Mouse (Mus musculus) MEL-GATA-1-ER (cell line): ENCODE measurements around the gene Gm45716.
A peak's percentile ranks its signal among the peaks of the same experiment; 100 is the strongest.

Experiments used
- DNase-seq: peaks from one replicate; pipeline ENCODE4 v3.0.0-alpha.2; 2012; ENCODE audit warnings: low read depth; ENCODE audit errors: extremely low read depth

Gm45716 gene

DNA sequence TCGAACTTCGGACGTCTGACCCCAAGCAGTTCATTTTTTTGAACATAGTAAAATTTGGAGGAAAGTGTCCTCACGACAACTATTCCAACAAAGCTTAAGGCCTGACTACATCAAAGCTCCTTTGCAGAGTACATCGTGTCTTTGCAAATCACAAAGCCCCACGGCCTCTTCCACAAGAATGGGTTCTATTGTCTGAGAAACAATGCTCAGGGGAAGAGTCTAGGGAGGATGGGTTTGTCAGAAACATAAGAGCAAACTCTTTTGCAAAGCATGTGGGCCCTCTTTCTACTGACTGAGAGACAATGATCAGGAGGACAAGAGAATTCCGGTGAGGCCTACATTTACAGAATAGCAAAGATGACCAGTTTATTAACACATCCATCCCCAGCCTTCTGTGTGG, 26.8 kb downstream of the Gm45716 start:
- no peak for DNase-seq

DNA sequence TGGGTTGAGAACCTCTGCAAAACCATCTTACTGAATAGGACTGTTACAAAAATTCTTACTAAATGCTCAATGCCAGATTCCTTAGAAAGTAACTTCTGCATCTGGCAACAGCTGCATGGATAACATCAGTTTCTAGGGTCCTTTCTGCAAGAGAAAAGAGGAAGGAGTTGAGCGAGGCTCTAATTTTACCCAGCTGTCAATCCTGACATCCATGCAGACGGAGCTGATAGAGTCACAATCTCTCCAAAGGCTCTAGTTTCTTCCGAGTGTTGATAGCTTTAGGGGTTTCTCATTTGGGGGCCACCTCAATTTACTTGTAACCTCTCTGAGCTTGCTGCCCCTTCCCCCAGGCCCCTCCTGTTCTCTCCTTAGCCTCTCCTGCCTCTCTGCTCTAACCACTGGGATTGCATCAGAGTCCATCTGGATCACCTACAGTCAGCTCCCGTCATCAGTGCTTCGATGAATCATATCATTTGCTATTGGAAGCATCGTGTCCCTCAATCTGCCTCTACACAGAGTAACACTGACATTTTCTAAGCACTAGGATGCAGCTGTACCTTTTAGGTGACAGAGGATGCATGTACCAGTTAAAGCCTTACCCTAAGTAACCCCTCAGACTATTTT, 32.7 kb downstream of the Gm45716 start:
- peak; percentile 68 for DNase-seq

GRCm38 (mm10) chr11:90220750-90221149, 33.3 kb downstream of the Gm45716 start:
- DNase-seq = no peak

DNA sequence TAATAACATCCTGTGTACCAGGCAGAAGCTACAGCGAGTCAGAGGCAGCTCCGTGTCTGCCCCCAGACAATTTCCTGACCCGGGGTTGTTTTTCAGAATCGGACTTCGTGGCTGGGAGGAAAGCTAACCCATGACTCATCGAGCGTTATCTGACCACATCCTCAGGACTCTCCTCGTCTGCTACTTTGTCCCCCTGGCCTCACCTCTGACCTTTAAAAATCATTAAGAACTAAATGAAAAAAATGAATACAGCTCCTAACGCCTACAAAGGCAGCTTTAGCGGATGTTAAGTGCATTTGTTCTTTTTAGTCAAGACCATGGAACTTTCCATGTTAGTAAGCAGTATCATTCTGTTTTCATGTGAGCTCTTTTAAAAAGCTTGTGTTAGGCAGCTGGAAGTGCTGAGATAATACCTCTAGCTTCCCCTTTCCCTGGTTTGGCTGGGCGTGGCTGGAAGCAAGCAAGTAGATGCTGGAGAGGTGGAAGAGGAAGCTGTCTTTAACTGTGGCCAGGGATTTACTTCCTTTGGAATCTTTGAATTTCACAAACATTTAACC, 37.5 kb downstream of the Gm45716 start:
- DNase-seq = peak; percentile 95

DNA sequence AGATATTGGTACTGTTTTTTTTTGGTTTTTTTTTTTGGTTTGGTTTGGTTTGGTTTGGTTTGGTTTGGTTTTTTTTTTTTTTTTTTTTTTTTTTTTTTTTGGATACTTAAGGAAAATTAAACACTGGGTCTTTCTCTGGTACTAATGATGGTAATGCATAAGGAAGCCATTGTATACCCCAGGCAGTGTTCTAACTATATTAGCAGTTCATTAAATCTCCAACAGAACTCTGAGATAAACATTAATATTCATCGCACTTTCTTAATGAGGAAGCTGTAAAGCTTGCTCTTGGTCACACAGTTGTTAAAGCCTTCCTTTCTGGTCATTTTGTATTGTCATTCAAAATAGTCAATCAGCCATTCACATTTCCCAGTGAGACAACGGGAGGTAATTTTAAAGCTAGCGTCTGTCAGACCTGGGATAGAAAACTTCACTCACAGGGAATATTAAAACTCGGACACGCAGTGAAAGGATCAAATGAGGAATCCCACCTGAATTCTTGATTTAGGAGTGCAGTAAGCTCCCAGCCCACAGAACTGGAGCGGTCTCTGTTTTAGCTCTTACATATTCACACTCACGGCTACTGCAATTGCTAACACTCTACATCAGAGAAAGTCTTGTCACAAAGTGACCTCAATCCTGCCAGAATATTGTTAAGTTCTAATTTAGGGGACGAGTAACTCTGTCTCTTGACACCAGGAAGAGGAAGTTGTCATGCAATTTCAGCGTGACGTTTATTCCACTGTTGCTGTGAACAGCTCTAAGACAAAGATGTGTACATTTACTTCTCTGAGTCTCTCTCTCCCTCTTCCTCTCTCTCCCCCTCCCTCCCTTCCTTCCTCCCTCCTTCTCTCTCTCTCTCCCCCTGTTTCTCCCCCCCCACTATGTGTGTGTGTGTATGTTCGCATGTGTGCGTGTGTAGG, 39.8 kb downstream of the Gm45716 start:
- no peak for DNase-seq

GRCm38 (mm10) chr11:90228251-90228949, 40.9 kb downstream of the Gm45716 start:
- no peak for DNase-seq

DNA sequence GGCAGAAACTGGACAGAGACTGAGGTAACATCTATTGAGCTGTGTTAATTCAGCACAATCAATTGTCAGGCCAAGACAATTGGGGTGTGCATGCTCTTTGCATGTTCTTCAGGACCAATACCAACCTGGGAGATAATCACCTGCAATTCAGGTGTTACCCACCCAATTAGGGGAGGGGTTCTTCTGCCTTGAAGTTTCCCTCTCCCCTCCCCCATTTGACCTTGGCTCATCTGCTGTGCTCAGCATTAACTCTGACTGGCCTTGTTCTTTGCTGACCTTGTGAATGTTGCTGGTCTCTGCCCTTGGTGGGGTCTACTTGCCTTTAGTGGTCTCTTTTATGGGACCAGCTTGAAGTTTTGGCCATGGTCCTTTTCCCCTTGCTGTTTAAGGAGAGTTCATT, 42.3 kb downstream of the Gm45716 start:
- no peak for DNase-seq

DNA sequence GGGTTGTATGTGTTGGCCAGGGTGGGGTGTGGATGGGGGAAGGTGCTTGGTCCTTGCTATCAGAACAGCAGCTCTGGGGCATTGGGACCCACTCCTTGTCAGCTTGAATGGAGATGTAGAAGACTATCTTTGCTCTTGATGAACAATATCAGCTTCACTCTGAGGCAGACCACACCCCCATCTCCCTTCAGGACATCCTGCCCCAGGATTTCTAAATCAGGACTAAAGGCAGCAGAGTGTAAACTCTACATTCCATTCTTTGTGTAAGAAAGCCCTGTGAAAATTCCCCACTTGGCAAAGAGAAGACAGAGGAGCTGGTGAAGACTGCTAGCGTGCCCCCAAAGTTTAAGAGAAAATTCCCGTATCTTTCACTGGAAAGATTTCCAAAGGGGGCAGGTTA, 43.2 kb downstream of the Gm45716 start:
- no peak for DNase-seq

- no peak for DNase-seq
These were observed 44.1 kb downstream of the Gm45716 start for GRCm38 (mm10) chr11:90231631-90232030.

- no peak for DNase-seq
These were observed 45.2 kb downstream of the Gm45716 start for GRCm38 (mm10) chr11:90232685-90233084.

DNA sequence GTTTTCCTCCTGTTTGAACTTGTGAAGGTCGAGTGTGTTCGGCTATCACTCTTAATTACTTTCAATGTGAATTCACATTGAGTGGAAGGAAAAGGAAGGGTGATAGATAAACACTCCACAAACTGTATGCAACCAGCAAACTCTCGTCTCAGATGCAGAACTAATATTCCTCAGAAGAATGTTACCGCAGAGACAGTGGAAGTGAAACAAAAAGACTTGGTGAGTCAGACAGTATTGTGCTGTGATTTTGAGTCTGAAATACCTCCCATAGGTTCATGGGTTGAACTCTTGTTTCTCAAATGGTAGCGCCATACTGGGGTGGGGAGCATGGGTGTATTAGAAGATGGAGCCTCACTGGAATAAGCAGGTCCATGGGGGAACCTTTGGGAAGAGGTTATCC, 47.7 kb downstream of the Gm45716 start:
- no peak for DNase-seq

DNA sequence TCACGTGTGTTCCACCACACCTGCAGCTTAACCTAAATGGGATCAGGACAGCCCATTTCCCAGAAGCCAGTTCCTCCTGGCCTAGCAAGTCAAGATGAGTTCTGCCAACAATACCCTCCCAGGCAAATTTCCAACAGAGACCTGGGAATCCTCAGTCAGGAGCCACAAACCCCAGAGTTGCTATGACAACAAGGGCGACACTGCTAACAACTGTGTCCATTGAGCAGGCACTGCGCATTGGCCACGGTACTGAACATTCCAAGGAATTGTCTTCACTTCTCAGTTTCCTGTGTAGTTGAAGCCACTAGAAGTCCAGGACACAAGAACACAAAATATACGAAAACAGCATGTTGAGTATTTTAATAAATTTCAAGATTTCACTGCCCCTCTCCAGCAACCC, 50.1 kb downstream of the Gm45716 start:
- DNase-seq = no peak

GRCm38 (mm10) chr11:90238657-90239056, 51.2 kb downstream of the Gm45716 start:
- DNase-seq = no peak

GRCm38 (mm10) chr11:90240652-90241330, 53.3 kb downstream of the Gm45716 start:
- DNase-seq = no peak

DNA sequence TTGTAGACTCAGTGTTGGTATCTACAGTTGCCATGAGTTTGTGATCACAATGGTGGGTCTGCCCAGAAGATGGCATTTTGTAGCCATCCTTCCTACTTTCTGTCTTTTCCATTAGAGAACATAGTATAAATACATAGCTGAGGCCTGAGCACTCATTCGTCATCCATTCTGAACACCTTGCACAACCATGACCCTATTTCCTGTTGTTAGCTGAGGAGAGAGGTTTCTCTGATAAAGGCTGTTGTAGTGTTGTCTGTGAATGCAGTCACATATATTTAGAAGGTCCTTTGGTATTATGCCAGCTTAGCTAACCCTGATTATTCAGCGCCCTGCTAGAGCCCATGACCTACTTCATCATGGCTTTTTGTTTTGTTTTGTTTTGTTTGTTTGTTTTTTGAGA, 54.4 kb downstream of the Gm45716 start:
- no peak for DNase-seq

DNA sequence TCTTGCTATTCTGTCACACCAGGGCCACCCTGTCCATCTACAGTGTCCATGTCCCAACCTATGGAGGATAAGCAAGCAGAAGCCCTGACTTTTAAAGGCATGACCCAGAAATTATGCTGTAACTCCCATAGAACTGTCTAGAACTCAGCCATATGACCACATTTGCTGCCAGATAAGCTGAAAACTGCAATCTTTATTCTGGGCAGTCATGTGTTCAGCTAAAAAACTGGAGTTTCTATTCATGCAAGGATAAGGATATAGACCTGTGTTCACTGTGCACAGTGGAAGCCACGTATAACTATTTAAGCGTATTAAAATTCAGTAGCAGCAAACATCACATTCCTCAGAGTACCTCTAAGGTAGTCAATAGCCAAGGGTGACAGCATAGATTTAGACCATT, 55.8 kb downstream of the Gm45716 start:
- no peak for DNase-seq

DNA sequence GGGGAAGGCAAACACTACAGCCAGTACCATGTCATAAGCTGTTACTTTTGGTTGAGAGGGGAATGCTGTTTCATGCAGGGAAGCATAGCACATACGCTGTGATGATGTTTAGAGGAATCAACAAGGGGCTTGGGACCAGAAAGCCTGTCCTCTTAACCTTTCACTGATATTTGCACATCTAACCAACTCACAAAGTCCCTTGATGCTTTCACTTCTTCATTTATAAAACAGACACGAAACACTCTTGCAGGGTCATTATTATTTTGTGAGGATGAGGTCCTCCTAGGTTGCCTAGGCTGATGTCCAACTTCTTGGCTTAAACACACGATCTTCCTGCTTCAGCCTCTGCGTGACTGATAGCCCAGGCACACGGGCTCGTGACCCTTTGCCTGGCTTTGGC, 58.1 kb downstream of the Gm45716 start:
- no peak for DNase-seq

DNA sequence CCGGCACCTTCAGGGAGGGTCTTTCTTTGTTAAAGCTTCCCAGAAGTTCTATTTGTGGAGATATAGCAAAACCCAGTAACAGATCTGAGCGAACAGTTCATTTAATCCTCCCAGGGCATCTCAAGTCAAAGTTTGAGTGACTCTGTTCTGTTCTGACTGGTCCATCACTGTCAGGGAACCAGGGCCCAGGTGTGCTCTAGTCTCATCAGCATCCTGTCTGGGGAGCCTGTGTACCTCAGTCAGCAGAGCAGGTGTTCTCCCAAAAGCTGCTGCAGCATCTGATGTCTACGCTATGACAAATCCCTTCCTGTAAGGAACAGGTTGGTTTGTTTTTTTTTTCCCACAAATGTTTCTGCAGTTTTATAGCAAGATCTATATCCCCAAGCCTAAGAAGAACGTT, 59.2 kb downstream of the Gm45716 start:
- no peak for DNase-seq

DNA sequence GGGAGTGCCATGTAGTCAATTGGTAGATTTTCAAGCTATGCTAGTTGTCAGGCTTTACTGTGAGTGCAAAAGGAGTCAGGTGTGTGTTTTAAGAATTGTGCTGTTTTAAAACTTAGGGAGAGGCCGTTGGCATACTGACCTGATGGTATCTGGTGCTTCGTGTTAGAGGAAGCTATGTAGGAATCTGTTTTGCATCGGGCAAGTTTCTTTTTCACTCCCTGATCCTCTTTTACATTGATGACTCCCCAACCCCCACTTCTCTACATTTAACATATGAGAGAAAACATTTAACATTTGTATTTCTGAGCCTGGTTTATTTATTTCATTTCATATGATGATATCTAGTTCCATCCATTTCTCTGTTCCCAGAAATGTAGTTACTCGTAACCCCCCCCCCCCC, 60.3 kb downstream of the Gm45716 start:
- no peak for DNase-seq

GRCm38 (mm10) chr11:90249025-90249650, 61.7 kb downstream of the Gm45716 start, which contains the start of gene Mmd:
Gene Mmd, plus strand, starts transcription at chr11:90249456.
- peak; percentile 95 for DNase-seq

GRCm38 (mm10) chr11:90249701-90250141, 62.2 kb downstream of the Gm45716 start:
- peak; percentile 18 for DNase-seq
